Mouse (Mus musculus) thymus, postnatal 25 days (tissue): ENCODE data around the gene Gm20388.
A peak's percentile ranks its signal among the peaks of the same experiment; 100 is the strongest.

Source experiments
- DNase-seq: peaks from one replicate; pipeline ENCODE4 v3.0.0; 2022

Gene Gm20388

DNA sequence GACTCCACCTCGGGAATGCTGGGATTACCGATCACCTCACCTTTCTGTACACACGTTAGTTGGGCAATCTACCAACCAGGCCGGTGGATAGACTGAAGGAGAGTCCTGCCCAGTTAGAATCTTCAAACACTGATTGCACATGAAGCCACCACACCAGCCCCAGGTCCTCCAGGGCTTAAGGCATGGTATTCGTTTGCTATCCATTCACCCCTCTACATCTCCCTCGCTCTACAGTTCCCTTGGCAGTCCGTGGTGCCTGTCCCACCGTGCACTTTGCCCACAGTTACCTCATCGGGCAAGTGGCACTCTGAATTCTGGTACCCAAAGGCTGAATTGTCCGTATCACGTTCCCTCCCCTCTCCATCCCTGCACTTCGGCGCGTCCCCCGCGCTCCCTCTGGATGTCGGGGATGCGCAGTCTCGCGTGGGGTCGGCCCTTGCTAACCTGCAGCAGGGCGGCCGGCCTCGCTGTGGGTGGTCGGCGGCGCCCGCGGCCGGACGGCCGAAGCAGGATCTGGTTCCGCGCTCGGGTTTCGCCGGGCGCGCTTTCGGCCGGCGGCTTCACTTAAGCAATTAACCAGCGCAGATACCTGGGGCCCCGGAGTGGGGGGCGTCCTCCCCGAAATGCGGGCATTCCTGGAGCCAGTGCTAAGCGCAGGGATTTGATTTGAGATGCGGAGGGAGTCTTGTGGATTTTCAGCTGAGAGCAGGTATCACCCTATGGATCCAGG is 1169.9 kb downstream of the Gm20388 start:
- no peak for DNase-seq

DNA sequence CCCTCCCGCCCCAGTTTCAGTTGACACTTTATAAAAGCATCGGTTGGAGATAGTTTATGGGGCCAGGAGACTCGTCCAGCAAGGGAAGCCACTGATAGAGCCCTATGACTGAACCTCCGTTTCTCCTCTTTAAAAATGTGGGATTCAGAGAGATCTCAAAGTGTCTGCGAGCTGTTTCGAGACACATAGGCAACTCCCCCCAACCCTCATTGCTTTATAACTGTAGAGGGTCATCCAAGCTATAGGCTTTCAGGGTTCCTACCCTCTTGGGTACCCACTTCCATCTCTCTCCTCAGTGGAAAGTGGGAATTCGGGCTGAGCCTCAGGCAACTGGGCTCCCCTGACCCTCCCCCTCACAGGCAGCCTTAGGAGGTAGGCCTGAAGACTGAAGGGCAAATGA is 1170.8 kb downstream of the Gm20388 start:
- DNase-seq = no peak

DNA sequence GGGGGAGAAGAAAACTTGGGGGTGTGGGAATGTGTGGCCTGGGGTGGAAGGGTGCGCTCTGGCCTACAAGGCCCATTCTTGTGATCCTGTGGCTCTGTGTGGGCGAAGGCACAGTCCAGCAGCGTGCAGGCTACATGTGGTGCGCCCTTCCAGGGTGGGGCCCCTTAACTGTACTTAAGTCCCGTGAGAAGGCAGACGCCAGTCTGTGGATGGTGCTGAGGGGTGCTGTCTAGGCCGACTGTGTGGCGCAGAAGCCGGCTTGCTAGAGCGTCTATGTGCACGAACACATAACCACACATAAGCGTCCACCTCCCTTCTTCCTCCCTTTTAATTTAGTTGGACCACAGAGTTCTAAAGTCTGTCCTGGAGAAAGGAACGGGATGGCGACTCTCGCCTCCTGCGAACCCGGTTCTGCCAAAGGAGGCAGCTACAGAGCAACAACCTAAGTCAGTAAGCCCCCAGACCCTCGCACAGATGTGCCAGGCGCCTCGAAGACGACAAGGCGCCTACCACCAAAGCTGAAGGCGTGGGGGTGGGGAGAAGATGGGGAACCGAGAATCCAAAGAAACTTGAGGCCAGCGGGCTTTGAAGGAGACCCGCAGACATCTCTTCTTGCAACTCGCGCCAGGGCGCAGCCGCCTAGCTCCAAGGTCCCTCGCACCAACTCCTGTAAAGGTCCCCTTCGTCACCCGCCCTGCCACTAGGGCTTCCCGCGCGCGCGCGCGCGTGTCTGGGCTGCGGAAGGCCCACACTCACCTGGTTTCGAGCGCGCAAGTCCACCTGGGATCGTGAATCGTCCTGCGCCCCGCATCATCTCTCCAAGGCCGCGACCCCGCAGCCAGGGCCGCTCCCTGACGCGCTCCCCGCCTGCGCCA is 1171.8 kb downstream of the Gm20388 start:
- DNase-seq = no peak

GRCm38 (mm10) chr8:121083093-121083935 is 1172.7 kb downstream of the Gm20388 start:
- no peak for DNase-seq

DNA sequence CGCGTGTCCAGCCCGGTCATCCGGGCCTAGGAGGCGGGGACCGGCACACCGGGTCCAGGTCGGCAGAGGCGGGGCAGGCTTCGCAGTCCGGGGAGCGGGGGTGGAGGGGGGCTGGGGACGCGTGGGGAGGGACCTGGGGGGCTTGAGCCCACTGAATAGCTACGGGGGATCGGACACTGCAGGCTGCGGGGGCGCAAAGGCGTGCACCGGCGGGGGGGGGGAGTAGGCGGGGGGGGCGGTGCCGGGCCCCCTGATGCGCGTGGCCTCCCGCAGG is 1173.2 kb downstream of the Gm20388 start:
- no peak for DNase-seq

DNA sequence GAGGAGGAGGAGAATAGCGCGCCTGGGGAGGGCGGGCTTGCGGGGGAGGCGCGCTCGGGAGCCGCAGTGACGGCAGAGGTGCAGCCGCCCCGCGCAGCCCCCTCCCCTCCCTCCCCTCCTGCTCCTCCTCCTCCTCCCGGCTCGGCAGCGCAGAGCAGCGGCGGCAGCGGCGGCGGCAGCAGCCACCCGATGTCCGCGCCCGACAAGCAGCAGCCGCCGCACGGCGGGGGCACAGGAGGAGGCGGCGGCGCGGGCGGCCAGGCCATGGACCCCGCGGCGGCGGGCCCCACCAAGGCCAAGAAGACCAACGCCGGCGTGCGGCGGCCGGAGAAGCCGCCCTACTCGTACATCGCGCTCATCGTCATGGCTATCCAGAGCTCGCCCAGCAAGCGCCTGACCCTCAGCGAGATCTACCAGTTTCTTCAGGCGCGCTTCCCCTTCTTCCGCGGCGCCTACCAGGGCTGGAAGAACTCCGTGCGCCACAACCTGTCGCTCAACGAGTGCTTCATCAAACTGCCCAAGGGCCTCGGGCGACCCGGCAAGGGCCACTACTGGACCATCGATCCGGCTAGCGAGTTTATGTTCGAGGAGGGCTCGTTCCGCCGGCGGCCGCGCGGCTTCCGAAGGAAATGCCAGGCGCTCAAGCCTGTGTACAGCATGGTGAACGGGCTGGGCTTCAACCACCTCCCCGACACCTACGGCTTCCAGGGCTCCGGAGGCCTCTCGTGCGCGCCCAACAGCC is 1173.7 kb downstream of the Gm20388 start, which contains the start of gene Foxf1:
Foxf1 (plus strand) TSS at position 177 of the 742 bp plus-strand sequence.
- DNase-seq = no peak

- no peak for DNase-seq
Observed at GRCm38 (mm10) chr8:121085011-121085410, 1174.4 kb downstream of the Gm20388 start.

GRCm38 (mm10) chr8:121085561-121085960 is 1174.9 kb downstream of the Gm20388 start:
- no peak for DNase-seq

DNA sequence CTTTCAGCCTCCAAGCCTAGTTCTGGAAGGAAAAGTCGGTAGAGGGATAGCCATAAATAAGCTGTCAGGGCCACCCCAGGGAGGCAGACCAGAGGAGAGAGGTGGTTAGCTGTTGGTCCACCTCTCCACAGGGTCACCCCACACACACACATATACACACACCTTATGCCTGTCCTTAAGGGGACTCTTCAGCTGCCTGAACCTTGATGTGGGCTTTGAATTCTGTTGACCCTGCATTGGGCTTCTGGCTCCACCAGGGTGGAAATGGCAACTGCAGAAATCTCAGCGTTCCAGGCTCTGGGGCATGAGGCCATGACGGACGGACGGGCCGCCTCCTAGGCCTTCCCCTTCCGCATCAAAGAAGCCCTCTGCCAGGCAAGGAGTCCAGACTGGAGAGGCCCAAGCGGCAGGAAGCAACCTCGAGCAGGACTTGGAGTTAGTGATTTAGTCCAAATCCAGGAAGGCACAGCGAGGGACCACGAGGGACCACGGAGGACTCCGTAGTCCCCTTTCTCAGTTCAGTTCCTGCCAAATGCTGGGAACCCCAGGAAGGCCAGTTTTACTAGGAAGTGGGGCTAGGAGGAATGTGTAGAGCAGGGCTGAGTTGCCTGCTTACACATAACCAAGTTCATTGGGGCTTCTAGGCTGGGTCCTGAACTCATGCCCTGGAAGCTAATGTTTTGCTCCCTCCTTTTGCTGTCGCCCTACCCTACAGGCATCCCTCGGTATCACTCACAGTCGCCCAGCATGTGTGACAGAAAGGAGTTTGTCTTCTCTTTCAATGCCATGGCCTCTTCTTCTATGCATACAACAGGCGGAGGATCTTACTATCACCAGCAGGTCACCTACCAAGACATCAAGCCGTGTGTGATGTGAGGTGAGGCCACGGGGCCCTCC is 1175.6 kb downstream of the Gm20388 start:
- DNase-seq = no peak

- DNase-seq = no peak
Observed at GRCm38 (mm10) chr8:121088281-121088680, 1177.6 kb downstream of the Gm20388 start.

DNA sequence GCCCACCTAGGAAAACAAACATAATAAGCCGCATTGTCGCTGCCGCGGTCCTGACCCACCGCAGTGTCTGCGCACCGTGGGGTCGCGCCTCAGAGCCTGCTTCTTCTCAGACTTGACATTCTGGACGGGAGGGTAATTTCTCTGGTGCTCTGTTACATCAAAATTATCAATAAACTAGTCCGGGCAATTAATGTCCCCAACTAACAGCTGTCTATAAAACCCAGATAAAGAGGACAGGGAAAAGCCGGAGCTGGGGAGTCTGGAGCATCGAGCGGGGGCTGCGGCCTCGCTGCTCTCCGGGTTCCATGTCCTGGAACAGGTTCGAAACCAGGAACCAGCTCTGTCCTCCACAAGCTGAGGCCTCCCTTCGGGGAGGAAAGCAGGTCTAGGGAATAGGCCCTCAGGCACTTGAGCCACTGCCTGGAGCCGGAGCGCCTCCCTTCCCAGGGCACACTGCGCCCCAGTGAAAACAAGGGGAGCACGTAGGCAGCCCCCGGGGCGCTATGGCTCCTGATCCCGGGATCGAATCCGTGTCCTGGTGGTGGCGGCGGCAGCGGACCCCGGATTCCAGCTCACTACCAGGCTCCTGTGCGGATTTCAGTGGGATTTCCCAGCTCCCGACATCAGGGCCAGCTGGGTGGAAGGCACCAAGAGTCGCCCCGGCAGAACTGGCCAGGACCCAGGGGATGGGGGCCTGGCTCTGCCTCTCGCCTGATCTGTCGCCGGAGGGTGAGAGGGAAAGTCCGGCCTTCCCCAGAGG is 1178.4 kb downstream of the Gm20388 start:
- no peak for DNase-seq

GRCm38 (mm10) chr8:121089631-121090380 is 1179.2 kb downstream of the Gm20388 start:
- no peak for DNase-seq

- DNase-seq = no peak
Observed at GRCm38 (mm10) chr8:121090716-121091115, 1180.1 kb downstream of the Gm20388 start.

DNA sequence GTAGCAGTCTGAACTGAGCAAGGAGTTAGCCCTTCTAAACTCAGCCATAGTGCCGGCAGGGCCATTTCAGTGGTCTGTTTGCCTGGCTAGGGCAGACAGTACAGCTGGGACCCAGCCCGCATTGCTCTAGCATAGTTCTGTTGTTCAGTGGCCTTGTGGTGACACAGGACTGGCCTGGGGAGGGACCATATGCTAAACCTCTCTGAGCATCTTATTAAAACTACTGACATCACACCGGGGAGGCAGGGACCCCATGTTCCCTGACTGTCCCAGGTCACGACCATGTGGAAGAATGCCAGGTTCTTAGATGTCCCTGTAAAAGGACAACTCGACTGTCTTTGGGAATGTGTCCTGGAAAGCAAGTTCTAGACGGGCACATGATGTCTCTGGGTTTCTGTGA is 1181.5 kb downstream of the Gm20388 start:
- no peak for DNase-seq

DNA sequence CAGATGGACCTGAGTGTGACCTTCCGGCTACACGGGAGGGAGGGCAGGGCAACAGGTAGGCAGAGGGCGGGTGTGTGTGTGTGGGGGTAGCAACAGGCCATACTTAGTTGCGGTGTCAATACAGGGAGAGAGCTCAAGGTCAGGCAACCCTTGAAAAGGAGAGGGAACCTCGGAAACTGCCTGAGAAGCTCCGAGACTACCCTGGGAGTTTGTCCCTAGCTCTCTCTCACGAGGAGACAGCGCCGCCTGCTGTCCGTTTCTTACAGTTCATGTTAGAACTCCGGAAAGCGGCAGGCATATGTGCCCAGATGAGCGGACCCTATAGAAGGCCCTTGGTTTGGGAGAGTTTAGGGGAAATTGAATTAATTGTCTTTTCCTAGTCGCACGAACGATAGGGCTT is 1182.0 kb downstream of the Gm20388 start:
- peak; percentile 82 for DNase-seq

- DNase-seq = no peak
Observed at GRCm38 (mm10) chr8:121093496-121093895, 1182.9 kb downstream of the Gm20388 start.

GRCm38 (mm10) chr8:121104049-121104818 is 1193.6 kb downstream of the Gm20388 start:
- peak; percentile 72 for DNase-seq

GRCm38 (mm10) chr8:121107668-121108656 is 1197.3 kb downstream of the Gm20388 start, which contains the start of gene Mthfsd:
Gene Mthfsd, minus strand, starts transcription at chr8:121108392.
- peak; percentile 98 for DNase-seq
